Mouse (Mus musculus): Measurements from ENCODE around the gene Rad51d. TPM values are rescaled to one million over a fixed set of nuclear protein-coding genes. Genes with fewer than 3 reads are reported as not detected.

Rad51d gene
- polyA plus RNA-seq, 1 experiment from 2014 or later, result 10.0 TPM

DNA sequence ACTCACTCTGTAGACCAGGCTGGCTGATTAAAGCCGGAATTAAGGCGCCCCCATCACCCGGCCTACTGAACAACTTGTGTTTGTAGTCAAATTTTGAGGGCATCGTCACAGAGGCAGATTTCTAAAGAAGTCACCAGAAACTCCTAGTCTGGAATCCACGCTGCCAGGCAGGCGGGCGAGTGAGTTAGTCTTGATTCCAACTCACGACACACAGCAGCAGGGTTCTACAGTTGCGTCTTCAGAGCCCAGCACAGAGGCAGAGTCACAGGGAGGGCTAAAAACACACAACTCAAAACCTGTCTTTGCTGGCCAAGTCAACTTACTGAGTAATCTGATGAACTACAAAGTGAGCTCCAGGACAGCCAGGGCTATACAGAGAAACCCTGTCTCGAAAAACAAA lies 37.9 kb downstream of the Rad51d start:
- Histone ChIP-seq H3K4me2 (peak overlapping the region; percentile 44), H3K36me3 (peaks cover 6% of the 10 kb centered on the region; the same call in 1 of the 2 replicates), H3K4me3 (no peak overlapping the region), H3K9ac (peak overlapping the region; percentile 34), H3K27ac (peak overlapping the region; percentile 82), H3K4me1 (peaks cover 98% of the 10 kb centered on the region), H3K27me3 (replicated peaks) (no peaks in the 10 kb centered on the region), H3K9me3 (replicated peaks) (no peaks in the 10 kb centered on the region)
- ATAC-seq, result no peak
- 72% methylated on average over 10 of the region's 10 CpGs for WGBS (ENCODE audit: insufficient replicate concordance)

DNA sequence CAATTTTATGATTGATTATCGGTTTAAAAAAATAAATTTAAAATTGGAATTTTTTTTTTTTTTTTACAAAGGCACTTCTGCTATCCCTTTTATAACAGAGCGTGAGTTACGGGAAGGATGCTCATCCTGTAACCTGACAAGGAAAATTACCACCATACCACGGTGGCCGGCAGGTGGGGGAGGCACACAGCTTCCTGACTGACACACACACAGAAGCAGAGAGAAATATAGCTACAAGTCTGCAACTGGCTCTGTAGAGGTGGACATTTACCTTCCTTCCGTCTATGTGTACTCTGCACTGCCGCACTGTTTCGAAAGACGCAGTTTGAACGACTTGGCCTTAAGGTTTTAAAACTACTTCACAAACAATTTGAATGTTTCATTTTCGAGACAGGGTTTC lies 38.3 kb downstream of the Rad51d start:
- H3K27ac ChIP-seq, result peak overlapping the region; percentile 82
- H3K27me3 ChIP-seq (replicated peaks), result no peaks in the 10 kb centered on the region
- 66% methylated on average over 11 of the region's 11 CpGs for WGBS (ENCODE audit: insufficient replicate concordance)
- peaks cover 99% of the 10 kb centered on the region for H3K4me1 ChIP-seq
- peak overlapping the region; percentile 34 for H3K9ac ChIP-seq
- H3K36me3 ChIP-seq, result peaks cover 6% of the 10 kb centered on the region; the same call in 1 of the 2 replicates
- H3K4me2 ChIP-seq, result peak overlapping the region; percentile 44
- no peak for ATAC-seq
- no peaks in the 10 kb centered on the region for H3K9me3 ChIP-seq (replicated peaks)
- H3K4me3 ChIP-seq, result no peak overlapping the region

DNA sequence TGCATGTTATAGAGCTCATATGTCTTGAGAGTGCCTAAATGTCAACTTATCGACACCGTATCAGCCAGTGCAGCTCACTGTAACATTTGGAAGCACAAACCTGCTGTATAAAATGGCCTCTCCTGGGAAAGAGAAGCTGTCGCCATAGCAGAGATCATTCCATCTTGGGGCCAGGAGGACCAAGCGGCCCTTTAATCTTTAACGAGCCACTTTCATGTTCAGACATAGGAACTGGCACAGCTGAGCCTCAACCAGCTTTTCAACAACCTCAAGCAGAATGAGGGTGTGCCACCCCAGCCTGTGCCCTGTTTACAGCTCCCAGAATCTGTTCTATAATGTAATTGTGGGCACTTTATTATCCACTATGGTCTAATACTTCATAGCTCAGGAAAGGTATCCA lies 40.2 kb downstream of the Rad51d start:
- Histone ChIP-seq H3K4me2 (no peak overlapping the region), H3K27me3 (replicated peaks) (no peaks in the 10 kb centered on the region), H3K36me3 (peaks cover 6% of the 10 kb centered on the region; the same call in 1 of the 2 replicates), H3K4me1 (peaks cover 99% of the 10 kb centered on the region), H3K4me3 (no peak overlapping the region), H3K9me3 (replicated peaks) (no peaks in the 10 kb centered on the region), H3K9ac (0 out of 2 replicates have a peak overlapping the region, but pooled peaks have one; percentile 10), H3K27ac (peak overlapping the region; percentile 82)
- whole genome bisulfite sequencing (ENCODE audit: insufficient replicate concordance), result 83% methylated on average over 5 of the region's 5 CpGs
- no peak for ATAC-seq

DNA sequence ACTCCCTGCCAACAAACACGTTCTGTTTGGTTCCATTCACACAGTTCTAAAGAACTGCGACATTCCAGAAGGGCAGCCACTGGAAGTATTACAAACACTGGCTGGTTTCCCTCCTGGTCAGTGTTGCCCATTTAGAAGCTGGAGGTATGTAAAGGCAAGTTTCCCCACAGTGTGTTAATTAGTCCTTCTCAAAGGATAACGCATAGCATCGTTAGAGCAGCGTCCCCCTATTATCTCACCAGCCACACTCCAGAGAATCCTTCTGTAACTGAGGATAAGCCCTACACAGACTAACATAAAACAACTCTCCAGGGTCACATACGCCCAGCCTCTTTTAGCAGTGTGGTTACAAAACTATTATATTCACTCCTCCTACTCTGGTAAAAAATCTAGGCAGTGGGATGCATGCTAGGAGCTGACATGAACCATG lies 42.8 kb downstream of the Rad51d start:
- Histone ChIP-seq H3K4me2 (peak overlapping the region; percentile 92), H3K4me1 (peaks cover 99% of the 10 kb centered on the region), H3K27me3 (replicated peaks) (no peaks in the 10 kb centered on the region), H3K4me3 (peak overlapping the region; percentile 36), H3K27ac (peak overlapping the region; percentile 99), H3K9me3 (replicated peaks) (no peaks in the 10 kb centered on the region), H3K36me3 (peaks cover 9% of the 10 kb centered on the region; the same call in 1 of the 2 replicates), H3K9ac (peak overlapping the region; percentile 86)
- ATAC-seq, result peak; percentile 87
- WGBS (ENCODE audit: insufficient replicate concordance), result 15% methylated on average over 6 of the region's 6 CpGs

DNA sequence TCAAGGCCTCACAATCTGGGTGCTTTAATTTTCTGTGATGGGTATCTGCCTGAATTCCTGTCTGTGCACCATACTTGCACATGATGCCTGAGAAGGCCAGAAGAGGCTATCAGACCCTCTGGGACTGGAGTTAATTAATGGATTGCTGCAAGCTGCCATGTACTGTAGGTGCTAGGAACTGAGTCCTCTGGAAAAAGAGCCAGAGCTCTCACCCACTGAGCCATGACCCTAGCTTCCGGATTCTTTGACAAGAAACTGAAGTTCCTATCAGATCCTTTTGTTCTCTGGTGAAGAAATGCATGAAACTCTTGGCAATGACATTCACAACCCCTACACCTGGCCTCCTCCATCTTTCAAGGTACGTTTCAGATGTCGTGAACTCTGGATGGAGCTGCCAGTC lies 43.5 kb downstream of the Rad51d start:
- Histone ChIP-seq H3K4me2 (peak overlapping the region; percentile 92), H3K9ac (peak overlapping the region; percentile 86)

DNA sequence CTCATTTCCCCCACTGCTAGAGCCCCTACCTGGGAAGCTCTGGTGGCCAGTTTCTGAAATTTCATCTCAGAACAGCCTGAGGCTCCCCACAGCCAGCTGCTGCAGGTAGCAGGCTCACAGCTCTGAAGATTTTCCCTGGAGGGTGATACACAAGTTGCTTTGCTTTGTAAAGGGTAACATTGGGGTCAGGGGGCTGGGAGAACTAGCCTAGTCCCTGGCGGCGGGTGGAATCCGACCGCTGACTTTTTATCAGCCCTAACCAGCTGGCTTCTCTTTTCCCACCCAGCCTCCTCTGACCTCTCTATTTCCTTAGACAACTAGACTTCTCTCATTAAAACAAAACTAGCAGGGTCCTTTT lies 44.4 kb downstream of the Rad51d start:
- Histone ChIP-seq H3K27ac (peak overlapping the region; percentile 99), H3K9me3 (replicated peaks) (no peaks in the 10 kb centered on the region), H3K27me3 (replicated peaks) (no peaks in the 10 kb centered on the region), H3K4me1 (peaks cover 99% of the 10 kb centered on the region), H3K36me3 (peaks cover 9% of the 10 kb centered on the region; the same call in 1 of the 2 replicates), H3K4me3 (peak overlapping the region; percentile 61), H3K4me2 (peak overlapping the region; percentile 92), H3K9ac (peak overlapping the region; percentile 86)
- 2% methylated on average over 4 of the region's 4 CpGs for WGBS (ENCODE audit: insufficient replicate concordance)
- peak; percentile 84 for ATAC-seq

More for the DNA sequence above, 43.5 kb downstream of the Rad51d start:
- H3K9me3 ChIP-seq (replicated peaks), result no peaks in the 10 kb centered on the region
- ATAC-seq, result no peak
- WGBS (ENCODE audit: insufficient replicate concordance), result 38% methylated on average over 3 of the region's 3 CpGs
- H3K27ac ChIP-seq, result peak overlapping the region; percentile 99
- 0 out of 2 replicates have a peak overlapping the region, but pooled peaks have one; percentile 36 for H3K4me3 ChIP-seq
- no peaks in the 10 kb centered on the region for H3K27me3 ChIP-seq (replicated peaks)
- H3K36me3 ChIP-seq, result peaks cover 9% of the 10 kb centered on the region; the same call in 1 of the 2 replicates
- peaks cover 99% of the 10 kb centered on the region for H3K4me1 ChIP-seq

DNA sequence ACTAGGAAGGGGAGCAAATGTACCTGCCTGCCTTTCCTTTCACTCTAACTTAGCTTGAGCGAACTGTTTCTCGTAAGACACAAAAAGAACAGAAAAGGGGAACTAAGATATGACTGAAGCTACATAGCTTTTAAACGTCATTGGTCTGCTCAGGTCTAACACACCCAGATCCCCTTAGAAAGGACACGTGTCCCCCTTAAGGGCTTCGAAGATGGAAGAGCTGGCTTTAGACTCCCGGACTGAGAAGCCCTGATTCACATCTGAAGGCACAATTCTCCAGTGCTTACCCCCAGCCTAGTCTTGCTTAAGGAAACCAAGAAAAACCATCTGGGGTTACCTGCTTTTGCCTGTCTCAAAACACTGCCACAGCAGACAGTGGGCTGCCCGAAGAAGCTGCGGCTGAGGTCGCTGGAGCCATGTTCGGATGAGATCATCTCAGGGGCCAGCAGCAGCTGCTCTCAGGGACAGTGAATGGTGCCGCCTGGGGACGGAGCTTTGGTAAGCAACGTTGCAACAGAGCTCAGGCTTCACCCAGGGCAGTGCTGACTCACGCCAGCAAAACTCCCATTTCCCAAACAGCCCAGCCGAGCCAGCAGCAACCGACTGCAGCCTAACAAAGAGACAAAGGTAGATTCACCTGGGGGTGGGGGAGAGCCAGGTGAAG lies 44.9 kb downstream of the Rad51d start:
- H3K9me3 ChIP-seq (replicated peaks), result no peaks in the 10 kb centered on the region
- peak overlapping the region; percentile 86 for H3K9ac ChIP-seq
- peak overlapping the region; percentile 61 for H3K4me3 ChIP-seq
- no peaks in the 10 kb centered on the region for H3K27me3 ChIP-seq (replicated peaks)
- H3K4me1 ChIP-seq, result peaks cover 99% of the 10 kb centered on the region
- peak overlapping the region; percentile 99 for H3K27ac ChIP-seq
- ATAC-seq, result peak; percentile 88
- peak overlapping the region; percentile 92 for H3K4me2 ChIP-seq
- H3K36me3 ChIP-seq, result peaks cover 9% of the 10 kb centered on the region; the same call in 1 of the 2 replicates
- 4% methylated on average over 16 of the region's 16 CpGs for WGBS (ENCODE audit: insufficient replicate concordance)

DNA sequence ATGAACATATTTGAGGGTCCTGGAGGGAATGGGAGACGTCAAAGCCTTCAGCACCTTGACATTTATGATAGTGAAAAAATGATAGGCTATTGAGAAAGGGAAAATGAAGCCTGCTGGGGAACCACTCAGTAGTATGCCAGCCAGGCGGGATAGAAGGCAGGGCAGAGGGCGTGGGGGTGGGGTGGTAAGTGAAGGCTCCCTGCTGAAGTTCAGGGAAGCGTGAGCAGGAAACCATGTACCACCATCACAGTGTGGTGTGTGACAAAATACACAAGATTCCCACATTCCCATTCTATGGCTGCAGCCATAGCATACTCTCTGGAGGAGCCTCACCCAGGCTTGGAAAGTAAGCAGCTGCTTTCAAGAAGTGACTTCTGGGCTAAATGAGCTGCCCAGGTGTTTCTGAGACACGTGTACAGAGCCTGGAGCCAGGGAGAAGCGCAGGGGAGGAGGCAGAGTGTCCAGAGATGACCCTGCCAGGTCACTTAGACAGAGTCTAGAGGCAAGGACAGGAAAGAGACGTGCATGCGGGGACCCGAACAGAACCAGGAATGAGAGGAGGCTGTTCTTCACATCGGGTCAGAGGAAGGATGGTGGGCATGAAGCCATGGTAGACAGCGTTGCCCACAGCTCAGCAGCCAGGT lies 45.5 kb downstream of the Rad51d start:
- 40% methylated on average over 11 of the region's 11 CpGs for WGBS (ENCODE audit: insufficient replicate concordance)
- Histone ChIP-seq H3K9ac (peak overlapping the region; percentile 86), H3K27ac (peak overlapping the region; percentile 99)

DNA sequence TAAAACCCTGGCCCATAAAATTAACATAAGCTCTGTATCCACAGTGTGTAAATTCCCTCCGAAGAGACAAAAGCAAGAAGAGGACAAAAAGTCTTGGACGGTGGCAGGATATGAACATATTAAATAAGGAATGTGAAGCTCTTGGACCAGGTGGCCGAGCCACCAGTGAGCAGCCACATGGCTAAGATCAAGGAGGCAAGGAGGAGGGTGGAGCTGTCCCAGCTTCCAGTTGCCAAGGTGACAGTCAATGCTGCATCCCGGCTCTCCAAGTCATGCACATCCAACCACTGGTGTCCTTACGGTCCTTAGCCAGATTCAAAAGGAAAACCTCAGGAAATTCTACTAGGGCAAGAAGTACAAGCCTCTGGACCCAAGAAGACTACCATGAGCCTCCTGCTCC lies 51.9 kb downstream of the Rad51d start:
- Histone ChIP-seq H3K4me2 (no peak overlapping the region), H3K4me1 (peaks cover 72% of the 10 kb centered on the region), H3K9ac (no peak overlapping the region), H3K36me3 (peaks cover 21% of the 10 kb centered on the region), H3K27ac (no peak overlapping the region), H3K27me3 (replicated peaks) (no peaks in the 10 kb centered on the region), H3K9me3 (replicated peaks) (no peaks in the 10 kb centered on the region), H3K4me3 (no peak overlapping the region)
- 76% methylated on average over 5 of the region's 5 CpGs for WGBS (ENCODE audit: insufficient replicate concordance)
- ATAC-seq, result no peak

More for the DNA sequence above, 45.5 kb downstream of the Rad51d start:
- Histone ChIP-seq H3K27me3 (replicated peaks) (no peaks in the 10 kb centered on the region), H3K9me3 (replicated peaks) (no peaks in the 10 kb centered on the region), H3K4me3 (peak overlapping the region; percentile 61), H3K36me3 (peaks cover 9% of the 10 kb centered on the region; the same call in 1 of the 2 replicates), H3K4me1 (peaks cover 99% of the 10 kb centered on the region), H3K4me2 (peak overlapping the region; percentile 92)
- ATAC-seq, result no peak

DNA sequence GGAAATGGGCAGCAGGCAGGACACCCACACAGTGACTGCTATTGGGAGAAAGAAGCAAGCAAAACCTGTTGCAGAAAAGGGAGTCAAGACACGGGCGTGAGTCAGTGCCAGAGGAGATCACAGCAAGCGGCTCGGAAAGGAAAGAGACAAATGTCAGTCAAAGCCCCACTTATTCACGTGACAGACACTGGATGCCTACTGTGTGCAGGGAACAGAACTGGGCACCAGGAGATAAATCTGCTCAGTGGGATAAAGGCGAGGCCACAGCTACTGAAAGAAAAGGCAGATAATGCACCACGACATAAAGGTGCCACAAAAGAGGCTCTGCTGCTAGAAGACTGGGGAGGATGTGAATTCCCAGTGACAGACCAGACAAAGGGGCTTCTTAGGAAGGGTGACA lies 52.6 kb downstream of the Rad51d start:
- Histone ChIP-seq H3K27ac (peak overlapping the region; percentile 15; the same call in 1 of the 2 replicates), H3K4me2 (peak overlapping the region; percentile 18), H3K4me3 (no peak overlapping the region), H3K9ac (no peak overlapping the region), H3K36me3 (peaks cover 19% of the 10 kb centered on the region), H3K9me3 (replicated peaks) (no peaks in the 10 kb centered on the region), H3K27me3 (replicated peaks) (no peaks in the 10 kb centered on the region), H3K4me1 (peaks cover 71% of the 10 kb centered on the region)
- peak; percentile 41; the same call in 1 of the 2 replicates for ATAC-seq
- 35% methylated on average over 7 of the region's 7 CpGs for WGBS (ENCODE audit: insufficient replicate concordance)

DNA sequence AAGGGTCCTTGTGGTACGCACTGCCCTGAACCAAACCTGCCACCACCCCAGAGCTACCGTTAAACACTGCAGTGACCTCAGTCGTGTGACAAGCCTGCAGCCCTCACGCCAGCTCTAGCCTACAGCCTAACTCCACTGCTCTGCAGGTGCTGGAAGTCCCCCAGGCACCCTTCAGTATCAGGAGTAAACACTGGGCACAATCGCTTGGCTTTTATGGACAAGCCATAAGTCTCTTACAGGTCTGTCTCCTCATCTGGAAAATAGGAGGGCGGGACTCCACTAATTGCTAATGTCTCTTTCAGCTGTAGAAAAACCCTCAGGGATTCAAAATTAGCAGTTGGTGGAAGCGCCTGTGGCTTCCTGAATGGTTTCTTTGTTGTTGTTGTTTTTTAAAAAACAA lies 53.2 kb downstream of the Rad51d start:
- H3K27ac ChIP-seq, result no peak overlapping the region
- peaks cover 24% of the 10 kb centered on the region for H3K36me3 ChIP-seq
- H3K4me1 ChIP-seq, result peaks cover 70% of the 10 kb centered on the region
- H3K27me3 ChIP-seq (replicated peaks), result no peaks in the 10 kb centered on the region
- H3K4me2 ChIP-seq, result no peak overlapping the region
- WGBS (ENCODE audit: insufficient replicate concordance), result 74% methylated on average over 7 of the region's 7 CpGs
- no peak overlapping the region for H3K4me3 ChIP-seq
- no peak for ATAC-seq
- no peaks in the 10 kb centered on the region for H3K9me3 ChIP-seq (replicated peaks)
- no peak overlapping the region for H3K9ac ChIP-seq

All from liver, embryonic 12.5 days (tissue).